Mouse (Mus musculus) frontal cortex, adult 2 months (tissue): ENCODE data around the gene Apbb2. TPM values are rescaled to one million over a fixed set of nuclear protein-coding genes. Genes with fewer than 3 reads are reported as not detected.

ENCODE experiments used
- DNase-seq, 2 experiments: peaks; one replicate each; pipeline ENCODE4 v3.0.0; 2022; ENCODE audit warnings: low spot score in 1 of 2; ENCODE audit errors: extremely low spot score in 1 of 2
- polyA plus RNA-seq: library from polyadenylated mRNA; depleted of rRNA; stranded (reverse); fragments of >200 nt; gene quantifications from 2 replicates; pipeline ENCODE4 v1.2.3, GENCODE M21; 2012

The Apbb2 gene
- polyA plus RNA-seq, 1 experiment = 20.8 TPM

- DNase-seq = no peak
Observed at GRCm38 (mm10) chr5:66392861-66393529, 225.6 kb downstream of the Apbb2 start.

DNA sequence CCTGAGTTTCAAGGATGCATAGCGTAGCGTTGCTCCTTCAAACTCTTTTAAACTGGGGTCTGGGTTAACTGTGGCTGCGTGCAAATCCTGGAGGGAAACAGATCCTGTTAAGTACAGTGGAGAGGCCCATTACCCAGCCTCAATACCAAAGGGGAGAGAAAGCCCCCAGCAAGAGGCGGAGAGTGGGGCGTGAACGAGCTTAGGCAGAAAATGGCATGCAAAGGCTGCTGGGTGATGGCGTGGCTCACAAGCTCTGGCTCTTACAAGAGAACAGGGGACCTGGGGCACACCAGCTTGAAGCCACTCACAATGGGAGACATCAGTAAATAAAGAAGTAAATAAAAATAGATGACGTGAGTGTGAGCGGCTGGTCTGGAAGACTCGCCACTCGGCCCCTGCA is 226.8 kb downstream of the Apbb2 start:
- no peak for DNase-seq

- no peak for DNase-seq
Observed at GRCm38 (mm10) chr5:66391299-66391698, 227.3 kb downstream of the Apbb2 start.

- no peak for DNase-seq
Observed at GRCm38 (mm10) chr5:66390567-66390966, 228.0 kb downstream of the Apbb2 start.

- DNase-seq = peak in 1 of 2 experiments; percentile 51
Observed at GRCm38 (mm10) chr5:66387481-66387880, 231.1 kb downstream of the Apbb2 start.

- peak in 1 of 2 experiments; percentile 70 for DNase-seq
Observed at GRCm38 (mm10) chr5:66385636-66386035, 232.9 kb downstream of the Apbb2 start.

DNA sequence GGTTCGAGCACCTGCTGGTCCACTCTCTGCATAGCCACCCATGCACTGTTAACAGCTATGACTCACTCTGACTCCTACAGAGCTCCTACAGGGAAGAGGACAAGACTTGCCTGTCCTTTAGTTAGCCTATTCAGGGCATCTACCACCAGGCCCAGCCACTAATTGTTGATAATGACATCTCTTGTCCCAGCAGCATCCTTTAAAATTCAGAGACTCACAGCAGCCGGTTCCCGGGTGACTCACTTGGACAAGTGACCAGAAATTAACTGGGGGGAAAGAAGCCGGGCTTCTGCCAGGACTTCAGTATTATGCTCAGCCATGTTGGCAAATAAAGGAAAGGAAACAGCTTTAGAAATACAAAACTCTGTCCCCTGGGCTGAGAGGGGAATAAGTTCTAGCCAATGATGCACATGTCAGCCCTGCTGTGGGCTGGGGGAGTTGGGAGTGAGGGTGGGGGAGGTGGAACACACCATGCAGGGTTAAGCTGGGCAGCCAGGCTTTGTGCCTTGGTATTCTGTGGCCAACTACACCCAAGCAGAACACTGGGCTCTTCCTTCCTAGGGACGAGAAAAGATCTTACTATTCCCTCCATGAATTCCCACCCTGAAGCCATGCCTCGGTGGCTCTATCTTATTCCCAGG is 233.7 kb downstream of the Apbb2 start:
- DNase-seq = no peak

- no peak for DNase-seq
Observed at GRCm38 (mm10) chr5:66384114-66384513, 234.5 kb downstream of the Apbb2 start.

DNA sequence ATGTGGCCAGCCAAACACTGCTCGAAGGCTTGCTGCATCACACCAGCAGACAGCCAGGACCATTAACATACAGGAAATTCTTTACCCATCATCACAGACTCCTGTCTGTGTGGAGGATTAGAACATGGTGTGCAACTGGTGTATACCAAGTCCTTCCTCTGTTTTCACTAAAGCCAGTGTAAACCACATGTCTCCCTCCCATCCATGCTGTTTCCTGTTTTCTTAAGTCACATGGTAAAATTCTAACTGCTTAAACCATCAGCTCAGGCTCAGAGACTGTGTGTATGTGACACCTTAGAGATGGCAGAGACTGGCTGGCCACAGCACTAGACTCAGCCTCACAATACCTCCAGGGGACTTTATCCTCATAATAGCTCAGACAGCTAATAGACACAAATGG is 236.5 kb downstream of the Apbb2 start:
- no peak for DNase-seq

DNA sequence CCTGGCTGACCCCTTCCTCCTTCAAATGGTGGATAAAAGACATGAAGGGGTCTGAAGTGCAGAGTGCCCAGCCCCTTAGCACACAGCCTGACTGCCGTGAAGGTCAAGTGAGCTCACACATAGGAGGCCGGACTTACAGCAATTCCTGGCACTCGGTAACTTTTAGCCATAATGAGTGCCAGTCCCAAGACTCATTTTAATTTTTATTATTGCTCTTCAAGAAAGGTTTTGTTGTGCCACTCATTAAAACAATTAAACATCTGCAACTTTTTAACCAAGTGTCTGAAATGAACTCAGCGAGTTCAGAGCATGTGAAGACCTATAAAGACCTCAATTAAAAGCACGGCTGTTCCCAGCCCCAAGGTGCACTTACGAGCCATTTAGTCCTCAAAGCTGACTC is 239.6 kb downstream of the Apbb2 start:
- DNase-seq = no peak

GRCm38 (mm10) chr5:66376589-66377270 is 241.9 kb downstream of the Apbb2 start:
- peak in 1 of 2 experiments; percentile 29 for DNase-seq

GRCm38 (mm10) chr5:66374413-66374812 is 244.2 kb downstream of the Apbb2 start:
- DNase-seq = no peak

GRCm38 (mm10) chr5:66373515-66374164 is 244.9 kb downstream of the Apbb2 start:
- DNase-seq = no peak

DNA sequence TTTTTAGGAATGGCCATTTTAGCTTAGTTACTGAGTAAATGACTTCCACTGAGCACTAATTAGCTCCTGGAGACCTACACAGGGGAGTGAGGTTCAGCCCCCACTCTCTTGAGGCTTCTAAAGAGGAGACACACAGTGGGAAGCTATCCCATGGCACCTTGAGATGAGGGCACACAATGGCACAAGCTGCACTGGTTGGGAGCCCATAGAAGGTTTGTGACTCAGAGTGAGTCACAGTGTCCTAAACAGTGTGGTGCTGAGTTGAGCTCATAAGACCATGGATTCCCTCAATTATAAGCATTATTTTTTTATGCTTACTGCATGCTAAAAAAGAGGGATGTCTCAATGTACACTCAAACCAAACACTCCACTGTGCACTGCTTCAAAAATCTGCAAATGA is 247.5 kb downstream of the Apbb2 start:
- no peak for DNase-seq

DNA sequence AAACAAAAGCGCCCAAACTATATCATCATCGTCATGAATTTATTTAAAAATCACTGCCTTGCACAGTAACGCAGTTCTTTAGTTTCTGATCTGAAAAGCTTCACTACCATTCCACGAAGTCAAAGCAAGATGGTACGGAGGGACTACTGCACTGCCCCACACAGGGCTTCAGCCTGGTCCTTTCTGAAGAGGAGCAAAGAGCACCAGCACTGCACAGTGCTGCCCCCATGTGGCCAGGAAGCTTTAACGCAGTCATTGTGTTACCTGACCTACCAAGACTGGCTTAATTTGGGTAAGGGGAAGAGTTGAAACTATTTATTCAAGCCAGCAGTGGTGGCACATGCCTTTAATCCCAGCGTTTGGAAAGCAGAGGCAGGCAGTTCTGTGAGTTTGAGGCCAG is 249.6 kb downstream of the Apbb2 start:
- peak in 1 of 2 experiments; percentile 66 for DNase-seq

DNA sequence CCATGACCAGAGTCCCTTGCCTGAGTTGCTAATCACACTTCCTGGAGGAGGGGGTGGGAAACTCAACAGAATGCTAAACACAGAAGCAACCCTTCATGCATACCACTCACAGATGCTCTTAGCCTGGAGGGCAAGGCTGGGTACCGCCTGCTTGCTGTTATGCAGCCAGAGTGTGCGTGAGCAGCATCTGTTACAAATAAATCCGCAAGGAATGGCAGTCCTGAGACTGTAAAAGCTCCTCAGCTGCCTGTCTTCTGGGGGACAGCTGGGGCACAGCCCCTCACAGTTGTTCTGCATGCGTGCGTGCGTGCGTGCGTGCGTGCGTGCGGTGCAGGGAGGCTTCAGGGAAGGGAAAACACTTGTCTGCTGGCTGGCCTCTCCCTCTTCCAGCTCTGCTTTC is 250.9 kb downstream of the Apbb2 start:
- no peak for DNase-seq

GRCm38 (mm10) chr5:66363274-66364261 is 255.0 kb downstream of the Apbb2 start:
- no peak for DNase-seq

- DNase-seq = no peak
Observed at GRCm38 (mm10) chr5:66360739-66361138, 257.8 kb downstream of the Apbb2 start.

- DNase-seq = no peak
Observed at GRCm38 (mm10) chr5:66359742-66360423, 258.7 kb downstream of the Apbb2 start.

DNA sequence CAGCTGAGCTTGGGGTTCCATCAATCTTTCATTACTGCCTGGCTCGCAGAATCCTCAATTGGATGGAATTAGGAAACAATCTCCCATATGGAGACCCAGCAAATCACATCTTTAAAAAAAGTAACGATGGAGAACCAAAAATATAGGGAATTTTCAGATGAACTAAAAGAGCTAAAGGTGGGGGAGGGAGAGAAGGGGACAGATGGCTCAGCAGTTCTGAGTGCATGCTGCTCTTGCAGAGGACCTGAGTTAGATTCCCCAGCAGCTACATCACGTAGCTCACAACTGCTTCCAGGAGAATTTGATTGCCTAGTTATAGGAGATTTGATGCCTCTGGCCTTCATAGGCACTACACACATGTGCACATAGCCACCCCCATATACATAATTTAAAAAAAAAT is 263.4 kb downstream of the Apbb2 start:
- DNase-seq = no peak
